Mouse (Mus musculus) embryo, embryonic 11.5 days (tissue): ENCODE measurements around the gene Add3.

ENCODE experiments used
- DNase-seq: peaks from one replicate; pipeline ENCODE4 v3.0.0-alpha.2; 2012; ENCODE audit warnings: low read depth, low spot score

The Add3 gene

DNA sequence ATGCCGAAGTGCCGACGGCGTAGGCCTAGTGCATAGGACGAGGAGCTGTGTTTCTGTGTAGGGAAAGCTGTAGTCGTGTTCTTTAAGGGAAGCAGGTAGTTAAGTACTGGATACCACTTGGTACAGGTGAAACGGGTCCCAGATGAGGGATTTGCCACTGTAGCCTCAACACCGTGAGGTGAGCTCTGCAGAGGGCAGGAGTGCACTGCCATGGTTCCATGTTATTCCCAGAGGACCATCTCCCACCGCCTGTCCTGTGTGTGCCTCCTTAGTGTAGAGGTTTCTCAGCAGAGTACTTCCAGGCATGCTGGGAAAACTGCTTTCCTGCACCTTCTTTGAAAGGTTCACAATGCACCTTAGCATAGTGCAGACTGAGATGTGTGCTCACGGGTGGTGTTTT lies 26.1 kb downstream of the Add3 start:
- DNase-seq = no peak

DNA sequence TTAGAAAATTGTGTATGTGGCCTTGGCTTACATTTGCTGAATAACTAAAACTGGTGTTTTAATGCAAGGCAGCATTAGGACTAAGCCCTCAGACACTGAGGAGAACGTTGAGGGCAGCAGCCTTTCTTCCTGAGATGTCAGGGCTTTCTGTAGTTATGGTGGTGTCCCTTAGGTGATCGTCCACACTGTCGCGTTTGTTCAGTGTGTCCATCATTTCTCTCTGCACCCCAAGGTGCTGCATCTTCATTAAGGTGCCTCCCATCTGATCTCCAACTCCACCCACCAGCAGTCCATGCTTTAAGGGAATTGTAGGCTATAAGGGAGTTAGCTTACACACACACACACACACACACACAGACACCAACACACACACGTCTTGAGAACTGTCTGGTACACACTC lies 28.3 kb downstream of the Add3 start:
- no peak for DNase-seq

DNA sequence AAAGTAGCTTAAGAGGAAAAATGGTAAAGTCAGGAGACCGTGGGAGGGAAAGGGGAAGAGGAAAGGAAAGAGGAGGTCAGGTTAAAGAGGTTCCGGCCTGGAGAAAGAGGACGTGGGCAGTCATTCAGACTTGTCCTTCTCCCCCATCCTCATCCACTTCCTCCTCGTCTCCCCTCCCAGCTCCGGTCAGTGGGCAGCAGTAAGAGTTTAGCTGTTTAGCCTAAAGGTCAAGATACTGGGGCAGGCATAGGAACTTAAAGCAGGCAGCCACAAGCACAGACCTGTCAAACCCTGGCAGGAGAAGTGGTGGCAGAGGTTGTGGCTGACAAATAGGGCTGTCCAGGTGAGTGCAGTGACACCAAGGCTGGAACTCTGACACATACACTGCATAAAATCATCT lies 30.4 kb downstream of the Add3 start:
- DNase-seq = no peak

DNA sequence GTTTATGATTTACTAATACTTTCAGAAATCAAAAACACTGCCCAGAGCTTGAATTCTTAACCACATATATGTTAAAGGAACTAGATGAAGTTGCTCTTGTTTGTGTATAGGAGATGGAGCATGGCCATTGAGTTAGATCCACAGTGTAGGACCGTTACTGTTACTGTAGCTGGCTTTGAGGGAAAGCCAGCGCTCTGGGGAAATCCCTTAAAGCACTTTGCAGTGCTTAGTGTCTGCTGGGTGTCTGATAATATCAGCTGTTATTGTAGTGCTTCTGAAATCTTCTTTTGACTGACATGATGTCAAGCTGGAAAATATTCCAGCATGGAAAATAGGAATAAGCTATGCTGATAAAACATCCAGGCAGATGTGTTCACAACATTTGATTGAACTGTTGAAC lies 33.8 kb downstream of the Add3 start:
- DNase-seq = no peak

DNA sequence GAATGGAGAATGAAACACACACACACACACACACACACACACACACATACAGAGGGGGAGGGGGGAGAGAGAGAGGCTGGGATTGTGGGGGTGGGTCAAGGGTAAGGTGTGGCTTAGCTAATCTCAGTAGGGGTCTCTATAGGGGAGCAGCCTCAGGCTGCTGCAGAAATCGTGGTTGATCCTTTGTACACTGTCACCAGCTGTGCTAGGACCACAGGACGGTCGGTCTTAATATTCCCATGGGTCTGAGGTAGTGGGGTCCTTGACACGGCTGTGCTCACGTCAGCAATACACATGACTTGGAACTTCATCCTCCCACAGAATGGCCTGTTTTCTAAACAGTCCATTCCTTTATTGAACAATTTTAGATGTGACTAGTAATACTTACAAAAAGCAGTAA lies 35.3 kb downstream of the Add3 start:
- no peak for DNase-seq

DNA sequence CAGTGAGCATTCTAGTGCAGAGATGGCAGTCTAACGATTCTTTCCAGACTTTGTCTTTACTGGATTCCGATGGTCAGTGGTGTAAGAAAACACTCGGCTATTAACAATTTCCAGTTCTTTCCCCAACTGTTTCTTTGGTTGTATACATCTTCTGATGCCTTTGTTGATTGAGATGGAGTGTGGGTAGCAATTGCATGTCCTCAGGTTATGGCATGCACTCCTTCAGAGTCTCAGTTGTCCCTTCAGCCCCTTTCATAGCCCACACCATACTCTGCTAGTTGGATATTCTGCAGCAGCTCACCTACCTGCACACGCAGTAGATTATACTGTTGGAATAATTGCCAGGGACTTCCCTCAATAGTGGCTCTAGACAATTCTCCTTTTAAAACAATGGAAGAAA lies 36.3 kb downstream of the Add3 start:
- no peak for DNase-seq

DNA sequence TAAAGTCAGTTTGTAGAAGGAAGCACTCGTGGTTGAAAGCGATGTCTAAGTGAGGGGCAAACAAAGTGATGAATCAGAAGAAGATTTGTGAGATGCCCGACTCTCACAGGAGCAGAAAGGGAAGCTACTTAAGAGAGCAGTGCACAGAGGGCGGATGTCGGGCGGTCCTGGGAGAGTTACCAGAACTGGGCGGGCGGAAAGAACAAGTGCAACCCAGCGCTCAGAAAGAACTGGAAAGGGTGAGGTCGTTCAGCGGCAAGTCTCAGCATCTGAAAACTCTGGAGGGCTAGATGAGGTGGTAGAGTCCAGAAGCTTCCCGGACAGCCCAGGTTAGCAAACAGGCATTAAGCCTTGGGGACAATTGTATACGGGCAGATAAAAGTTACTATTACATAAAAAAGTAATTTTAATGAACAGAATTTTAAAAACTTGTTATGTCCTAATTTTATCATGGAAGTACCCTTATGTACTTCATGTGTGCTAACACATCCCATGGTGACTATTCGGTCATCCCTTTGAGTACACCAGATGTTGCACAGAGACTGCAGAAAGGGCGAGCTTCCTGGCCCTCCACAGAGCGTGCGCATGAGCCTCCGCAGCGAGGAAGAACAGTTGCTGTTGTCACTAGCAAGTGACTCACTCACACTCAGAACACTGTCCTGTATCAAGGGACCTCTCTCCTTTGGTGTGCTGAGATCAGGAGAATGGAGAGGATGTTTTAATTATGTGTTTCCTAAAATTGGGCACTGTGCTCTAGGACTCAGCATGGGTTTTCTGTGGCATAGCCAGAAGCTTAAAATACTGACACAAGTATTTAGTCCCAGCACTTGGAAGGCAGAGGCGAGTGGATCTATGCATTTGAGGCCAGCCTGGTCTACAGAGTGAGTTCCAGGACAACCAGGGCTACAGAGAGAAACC lies 38.6 kb downstream of the Add3 start:
- no peak for DNase-seq

DNA sequence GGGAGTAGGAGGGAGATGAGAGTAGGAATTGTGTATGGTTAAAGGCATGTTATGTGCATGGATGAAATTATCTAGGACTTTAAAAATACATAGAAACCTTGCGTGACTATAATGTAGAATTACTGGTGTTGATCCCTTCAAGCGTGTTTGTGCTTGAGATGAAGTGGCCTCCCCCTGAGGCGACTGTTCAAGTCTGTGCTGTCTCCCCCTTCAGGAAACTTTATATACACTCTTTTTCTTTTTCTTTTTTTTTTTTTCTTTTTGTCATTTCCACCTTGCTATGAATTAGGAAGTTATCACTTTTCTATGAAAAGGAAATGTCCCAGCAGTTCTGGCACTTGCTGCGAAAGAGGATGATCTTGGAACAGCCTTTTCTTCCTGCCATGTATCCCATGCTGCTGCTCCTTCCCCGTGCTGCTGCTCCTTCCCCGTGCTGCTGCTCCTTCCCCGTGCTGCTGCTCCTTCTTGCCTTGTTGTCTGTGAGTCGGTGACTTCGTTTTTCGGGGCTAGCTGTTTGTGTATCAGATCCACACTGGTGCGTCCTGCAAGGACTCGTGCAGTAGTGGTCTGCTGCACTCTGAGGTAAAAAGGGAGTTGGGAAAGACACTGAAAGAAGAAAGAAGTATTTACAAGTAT lies 40.0 kb downstream of the Add3 start:
- DNase-seq = no peak

DNA sequence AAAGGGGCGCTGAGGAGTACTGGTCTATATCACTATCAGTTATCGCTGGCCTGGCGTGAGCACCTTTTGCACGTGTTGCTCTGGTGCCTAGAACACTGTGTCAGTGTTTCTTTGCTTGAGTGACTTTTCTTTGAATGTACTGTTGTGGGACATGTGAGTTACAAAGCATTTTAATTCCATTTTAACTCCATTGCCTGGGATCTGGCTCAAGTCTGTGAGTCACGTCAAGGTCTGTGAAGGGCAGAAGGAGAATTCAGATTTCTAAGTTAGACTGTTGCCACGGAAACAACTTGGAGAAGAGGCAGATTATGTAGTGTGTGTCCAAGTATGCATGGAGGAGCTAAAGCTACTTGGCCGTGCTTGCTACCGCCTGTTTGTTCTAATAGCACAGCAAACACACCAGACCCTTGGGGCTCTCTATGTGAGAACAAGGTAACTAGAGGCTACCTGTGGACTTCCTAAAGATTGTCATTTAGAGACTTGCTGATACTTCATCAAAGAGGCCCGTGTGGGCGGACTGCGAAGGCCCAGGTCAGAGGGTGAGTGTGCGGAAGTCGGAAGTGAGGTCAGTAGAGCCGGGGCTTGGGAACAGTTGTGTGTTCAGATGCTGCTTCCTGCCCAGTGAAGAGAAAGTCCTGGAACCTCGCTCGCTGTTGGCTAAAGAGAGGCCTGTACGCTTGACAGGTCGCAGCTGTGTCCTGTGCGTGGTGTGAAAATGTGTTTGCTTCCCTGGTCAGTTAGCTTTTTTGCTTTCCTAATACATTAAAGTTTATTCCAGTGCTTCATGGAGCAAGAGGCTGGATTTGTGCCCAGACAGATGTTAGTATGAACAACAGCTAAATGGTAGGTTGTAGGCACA lies 41.0 kb downstream of the Add3 start:
- no peak for DNase-seq

DNA sequence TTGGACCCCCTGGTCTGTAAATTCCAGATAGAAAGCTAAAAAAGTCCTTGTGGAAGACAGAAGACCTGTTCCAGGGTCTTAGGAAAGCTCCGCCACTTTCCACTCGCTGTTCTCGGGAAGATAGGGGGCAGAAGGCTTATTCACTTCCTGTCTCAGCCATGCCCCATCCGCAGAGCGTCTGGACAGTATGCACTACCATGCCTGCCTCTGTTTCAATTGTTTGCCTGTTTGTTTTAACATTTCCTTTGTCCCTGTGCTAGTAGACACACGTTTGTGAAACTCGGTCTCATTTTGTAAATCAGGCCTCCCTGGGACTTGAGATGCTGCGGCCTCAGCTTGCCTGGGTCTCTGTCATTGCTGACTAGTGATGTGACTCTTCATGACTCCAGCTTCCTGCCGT lies 43.4 kb downstream of the Add3 start:
- no peak for DNase-seq

DNA sequence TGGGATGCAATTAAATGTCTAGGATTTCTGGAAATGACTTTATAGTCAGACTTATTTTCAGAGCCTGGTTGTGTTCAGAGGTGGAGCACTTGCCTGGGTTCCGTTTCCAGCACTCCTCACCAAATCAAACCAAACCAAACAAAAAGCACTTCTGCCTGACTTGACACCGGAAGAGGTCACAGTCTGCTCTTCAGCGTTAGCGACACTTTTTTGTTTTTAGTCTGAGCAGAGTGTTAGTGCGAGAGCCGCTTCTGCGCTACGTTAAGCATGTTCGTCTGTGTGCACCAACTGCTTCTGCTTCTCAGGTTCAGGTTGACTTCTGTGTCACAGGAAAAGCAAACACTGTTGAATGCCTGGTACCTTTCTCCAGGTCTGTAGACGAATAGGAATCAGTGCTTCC lies 44.0 kb downstream of the Add3 start:
- no peak for DNase-seq

DNA sequence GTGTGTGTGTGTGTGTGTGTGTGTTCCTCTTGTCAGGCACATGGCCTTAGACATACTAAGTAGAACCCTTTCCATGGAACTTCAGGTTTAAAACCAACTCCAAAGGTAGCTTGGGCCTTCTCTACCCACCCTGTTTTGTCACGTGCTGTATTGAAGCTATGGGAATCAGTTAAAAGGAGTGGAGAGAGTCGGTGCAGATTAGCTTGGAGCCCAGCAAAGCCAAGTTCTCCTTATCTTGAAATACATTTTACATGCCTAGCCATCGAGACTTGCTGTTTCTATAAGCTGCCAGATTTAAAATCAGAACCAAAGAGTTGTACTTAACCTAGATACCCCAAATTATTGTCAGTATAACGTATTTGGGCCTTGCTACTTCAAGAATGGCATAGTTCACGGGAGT lies 44.7 kb downstream of the Add3 start:
- no peak for DNase-seq

DNA sequence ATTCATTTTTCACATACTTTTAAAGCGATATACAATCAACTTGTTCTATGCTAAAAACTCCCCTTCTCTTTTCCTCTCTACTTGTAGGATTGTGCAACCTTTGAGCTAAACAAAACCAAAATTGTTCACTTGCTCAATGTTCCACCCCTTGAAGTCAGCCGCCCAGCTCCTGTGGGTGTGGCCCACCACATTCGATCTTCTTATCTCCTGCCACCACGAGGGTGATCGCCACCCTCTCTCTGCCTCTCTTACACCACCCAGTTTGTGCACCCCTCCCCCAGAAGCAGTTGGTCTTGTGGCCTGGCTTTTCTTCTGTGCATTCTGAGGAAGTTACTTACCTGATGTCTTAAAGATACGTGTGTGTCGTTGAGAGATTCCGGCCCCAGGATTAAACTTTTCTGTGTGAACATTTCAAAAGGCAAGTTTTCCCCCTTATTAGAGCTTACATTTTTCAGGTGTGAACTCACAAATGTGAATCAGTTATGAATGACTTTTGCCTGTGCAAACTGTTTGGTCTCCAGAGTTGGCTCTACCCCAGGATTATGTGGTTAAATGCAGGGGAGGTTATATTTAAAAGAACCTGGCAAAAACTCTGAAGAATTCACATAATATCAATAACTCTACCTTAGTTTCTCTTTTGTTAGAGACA lies 45.4 kb downstream of the Add3 start:
- no peak for DNase-seq

DNA sequence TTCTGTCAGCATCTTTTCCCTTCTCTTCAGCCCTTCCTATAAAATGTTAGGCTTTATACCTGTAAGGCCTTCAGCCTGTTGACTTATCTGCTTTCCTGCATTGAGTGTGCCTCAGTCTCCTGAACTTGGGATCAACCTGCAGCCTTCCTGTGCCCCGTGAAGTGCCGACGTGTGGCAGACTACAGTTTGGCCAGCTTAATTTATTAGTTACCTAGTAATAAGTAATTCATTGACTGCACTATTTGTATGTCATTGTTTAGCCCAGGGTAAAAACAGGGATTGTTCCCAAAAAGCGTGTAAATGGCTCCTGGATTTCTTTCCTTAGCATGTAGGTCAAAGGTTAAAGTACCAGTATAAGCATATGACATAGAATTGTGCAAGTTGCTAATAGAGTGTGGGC lies 46.2 kb downstream of the Add3 start:
- no peak for DNase-seq

DNA sequence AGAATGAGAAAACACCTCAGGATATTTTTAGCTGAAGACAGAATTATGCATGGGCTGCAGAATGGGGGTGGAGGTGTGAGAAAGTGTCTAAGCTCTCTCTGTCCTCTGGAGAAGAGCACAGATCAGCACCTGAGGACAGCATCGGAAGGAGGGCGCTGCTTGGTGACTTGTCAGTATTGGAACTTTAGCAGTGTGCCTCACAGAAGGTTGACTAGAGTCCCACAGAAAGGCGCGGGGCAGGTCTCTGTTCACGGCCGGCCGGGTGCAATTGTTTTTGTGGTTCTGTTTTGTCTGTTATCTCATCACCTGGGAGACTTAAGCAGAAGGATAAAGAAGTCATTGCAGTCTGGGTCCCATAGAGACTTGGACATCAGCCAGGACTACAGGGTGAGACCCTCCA lies 47.3 kb downstream of the Add3 start:
- no peak for DNase-seq

DNA sequence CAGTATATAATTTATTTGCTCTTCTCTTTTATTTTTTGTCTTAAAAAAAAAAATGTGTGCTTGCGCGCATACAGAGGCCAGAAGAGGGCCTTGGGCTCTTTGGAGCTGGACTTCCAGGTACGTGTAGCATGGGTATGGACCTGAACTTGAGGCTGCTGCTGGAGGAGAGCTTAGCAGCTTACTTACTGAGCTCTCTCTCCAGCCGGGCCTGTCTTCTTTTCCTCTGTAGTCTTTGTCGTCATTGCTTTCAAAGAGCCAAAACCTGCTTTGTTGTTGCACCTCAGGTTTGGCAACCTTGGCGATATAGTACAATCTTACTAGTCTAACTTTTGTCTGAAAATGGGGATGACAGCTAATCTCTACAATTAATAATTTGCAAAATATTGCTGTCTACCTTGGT lies 47.9 kb downstream of the Add3 start:
- no peak for DNase-seq

DNA sequence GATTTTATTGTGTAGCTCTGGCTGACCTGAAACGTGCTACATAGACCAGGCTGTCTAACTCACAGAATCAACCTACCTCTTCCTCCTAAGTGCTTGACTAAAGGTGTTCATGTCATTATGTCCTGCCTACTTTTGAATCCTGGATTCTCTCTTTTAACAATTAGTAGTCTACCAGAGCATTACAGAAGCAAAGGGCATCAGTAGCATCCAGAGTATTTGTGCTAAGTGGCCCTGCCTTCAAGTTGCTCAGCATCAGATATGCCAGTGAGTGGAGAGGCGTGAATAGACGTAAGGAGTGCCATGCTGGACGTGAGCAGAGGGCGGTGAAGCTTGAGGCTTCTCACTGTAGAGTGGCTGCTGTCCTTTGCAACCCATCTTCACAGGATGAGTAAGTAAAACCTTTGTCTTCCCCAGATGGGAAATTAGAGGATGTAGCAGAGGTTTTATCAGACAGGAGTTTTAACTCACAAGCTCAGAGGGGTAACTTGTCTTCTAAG lies 48.5 kb downstream of the Add3 start:
- no peak for DNase-seq

DNA sequence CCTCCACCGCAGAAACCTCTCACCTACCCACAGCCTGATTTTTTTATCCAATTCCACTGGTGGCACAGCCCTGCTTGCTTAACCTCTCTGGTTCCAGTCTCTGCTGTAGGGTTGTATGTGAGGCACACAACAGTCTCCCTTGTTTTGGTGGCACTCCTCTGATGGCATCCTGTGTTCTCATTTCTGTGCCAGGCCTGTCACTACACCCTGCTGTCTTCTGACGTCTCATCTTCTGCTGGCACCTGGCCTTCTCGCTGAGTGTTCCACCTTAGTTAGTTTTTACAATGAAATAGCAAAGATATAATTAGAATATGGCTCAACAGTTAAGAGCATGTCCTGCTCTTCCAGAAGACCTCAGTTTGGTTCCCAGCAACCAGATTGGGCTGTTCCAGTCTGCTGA lies 49.5 kb downstream of the Add3 start:
- DNase-seq = no peak

DNA sequence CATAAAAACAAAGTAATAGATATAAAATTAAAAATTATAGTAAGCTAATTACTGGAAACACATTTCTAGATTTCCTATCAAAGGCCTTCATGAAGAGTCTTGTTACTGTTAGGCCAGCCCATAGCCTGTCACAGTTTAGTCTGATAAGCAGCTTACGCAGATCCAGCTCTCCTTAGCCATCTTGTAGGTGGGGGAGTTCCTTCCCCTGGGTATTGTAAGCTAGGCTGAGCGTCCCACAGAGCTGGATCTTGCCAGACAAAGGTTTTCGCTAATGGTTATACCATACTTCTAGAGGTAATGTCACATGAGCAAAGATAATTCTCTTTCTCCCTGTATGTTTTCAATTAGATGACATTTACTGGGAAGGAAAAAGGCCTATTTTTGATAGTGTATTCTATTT lies 50.0 kb downstream of the Add3 start:
- DNase-seq = no peak

DNA sequence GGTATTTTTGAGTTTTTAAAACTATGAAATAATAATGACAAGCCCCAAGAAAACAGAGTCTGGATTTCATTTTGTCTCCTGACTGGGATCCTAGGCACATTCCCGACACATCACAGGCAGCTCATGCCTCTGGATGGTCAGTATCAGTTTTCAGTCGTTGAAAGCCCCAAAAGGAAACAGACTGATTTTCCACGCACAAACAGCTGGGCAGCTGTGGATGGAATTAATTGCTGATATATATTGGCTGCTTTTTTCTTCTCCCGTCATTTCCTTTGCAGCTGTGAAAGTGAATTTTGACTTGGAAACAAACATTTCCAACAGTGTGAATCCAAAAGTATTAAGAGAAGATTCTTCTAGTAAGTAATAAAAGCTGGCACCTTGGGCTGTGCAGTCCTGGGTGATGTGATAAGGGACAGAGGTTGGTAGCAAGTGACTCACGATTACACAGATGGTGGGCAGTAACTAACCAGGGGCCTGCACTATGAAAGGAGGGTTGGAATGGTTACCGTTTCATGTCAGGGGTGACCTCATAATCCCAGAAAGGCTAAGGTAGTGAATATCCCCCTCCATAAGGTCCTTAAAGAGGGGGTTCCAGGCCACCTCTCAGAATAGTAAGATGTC lies 51.7 kb downstream of the Add3 start:
- DNase-seq = no peak

DNA sequence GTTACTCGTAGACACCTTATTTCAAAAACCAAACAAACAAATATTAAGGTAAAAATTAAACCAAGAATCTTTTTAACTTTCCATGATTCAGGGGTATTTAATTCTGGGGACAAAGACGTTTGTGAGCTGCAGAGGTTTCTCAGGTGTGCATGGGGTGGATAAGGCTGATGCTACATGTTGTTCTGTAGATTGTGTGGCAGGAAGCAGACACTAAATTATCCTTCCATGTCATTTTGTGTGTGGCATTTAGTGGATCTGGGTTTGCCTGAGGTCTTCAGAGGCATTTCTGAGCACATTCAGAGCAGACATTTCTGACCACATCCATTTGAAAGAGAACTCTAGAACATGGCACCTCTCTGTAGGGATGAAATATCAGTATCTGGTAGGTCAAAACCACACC lies 52.9 kb downstream of the Add3 start:
- DNase-seq = no peak
